Comparison of ENCODE assay signal across 28 mouse cellular contexts in the genomic region with DNA sequence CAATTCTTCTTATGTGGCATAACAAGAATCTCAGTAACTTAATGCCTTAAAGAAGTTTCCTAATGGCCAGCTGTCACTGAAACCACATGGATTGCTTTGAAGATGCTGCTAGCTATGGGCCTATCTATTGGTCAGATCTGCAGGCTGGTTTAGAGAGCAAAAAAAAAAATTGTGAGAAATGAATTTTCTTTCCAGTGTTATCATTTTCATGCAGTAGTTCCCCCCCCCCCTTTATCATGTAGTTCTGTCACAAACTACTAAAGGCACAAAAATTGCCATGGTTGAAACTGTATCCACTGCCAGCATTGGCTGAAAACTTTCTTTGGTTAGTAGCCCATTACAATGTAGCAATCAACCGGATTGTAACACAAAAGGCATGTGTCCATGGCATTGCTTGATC.
"Had no signal": no experiment of that assay in that cellular context is flagged by ENCODE, and none has a peak within 500 bp of the region (broad histone marks: within the 10 kb centered on the region; RNA-seq: fewer than 3 reads in every experiment).

No protein-coding gene starts in this region.

- H3K4me3 ChIP-seq: limb, embryonic 10.5 days; limb, embryonic 12.5 days; limb, embryonic 13.5 days; limb, embryonic 15.5 days; liver, embryonic 12.5 days; liver, embryonic 13.5 days; liver, embryonic 15.5 days; lung, embryonic 15.5 days; megakaryocyte, embryonic 14.5 days; midbrain, embryonic 10.5 days; midbrain, embryonic 12.5 days; midbrain, embryonic 13.5 days; midbrain, embryonic 15.5 days; myocyte; neural tube, embryonic 12.5 days had no signal

- H3K9me3 ChIP-seq: limb, embryonic 10.5 days; limb, embryonic 12.5 days; limb, embryonic 13.5 days; limb, embryonic 15.5 days; liver, embryonic 12.5 days; liver, embryonic 13.5 days; liver, embryonic 15.5 days; lung, embryonic 15.5 days; megakaryocyte, embryonic 14.5 days; midbrain, embryonic 10.5 days; midbrain, embryonic 12.5 days; midbrain, embryonic 13.5 days; midbrain, embryonic 15.5 days; neural tube, embryonic 12.5 days had no signal

- H3K9ac ChIP-seq: limb, embryonic 12.5 days; limb, embryonic 13.5 days; limb, embryonic 15.5 days; liver, embryonic 12.5 days; liver, embryonic 13.5 days; liver, embryonic 14.5 days; liver, embryonic 15.5 days; liver, postnatal 0 days; lung, embryonic 14.5 days; lung, embryonic 15.5 days; midbrain, embryonic 12.5 days; midbrain, embryonic 13.5 days; midbrain, embryonic 15.5 days; neural tube, embryonic 12.5 days had no signal

- DNase-seq: left cerebral cortex, postnatal 4 days; liver; liver, embryonic 13.5 days; liver, postnatal 0 days; lung, adult 18-20 months; lung, adult 2 months; lung, embryonic 14.5 days; lung, postnatal 10 days; lung, postnatal 14 days; lung, postnatal 36 days; lung, postnatal 4 days; midbrain, embryonic 14.5 days had no signal

- H3K4me1 ChIP-seq: limb, embryonic 10.5 days; limb, embryonic 12.5 days; limb, embryonic 13.5 days; limb, embryonic 15.5 days; liver, embryonic 12.5 days; liver, embryonic 13.5 days; liver, embryonic 15.5 days; lung, embryonic 15.5 days; megakaryocyte, embryonic 14.5 days; midbrain, embryonic 10.5 days; midbrain, embryonic 12.5 days; midbrain, embryonic 13.5 days; midbrain, embryonic 15.5 days; neural tube, embryonic 12.5 days had no signal

- H3K36me3 ChIP-seq: limb, embryonic 10.5 days; limb, embryonic 12.5 days; limb, embryonic 13.5 days; limb, embryonic 15.5 days; liver, embryonic 12.5 days; liver, embryonic 13.5 days; liver, embryonic 15.5 days; lung, embryonic 15.5 days; midbrain, embryonic 10.5 days; midbrain, embryonic 12.5 days; midbrain, embryonic 13.5 days; midbrain, embryonic 15.5 days; neural tube, embryonic 12.5 days had no signal

- H3K27ac ChIP-seq: limb, embryonic 10.5 days; limb, embryonic 12.5 days; limb, embryonic 13.5 days; limb, embryonic 15.5 days; liver, embryonic 12.5 days; liver, embryonic 13.5 days; liver, embryonic 14.5 days; liver, embryonic 15.5 days; lung, embryonic 15.5 days; macrophage; midbrain, embryonic 10.5 days; midbrain, embryonic 12.5 days; midbrain, embryonic 13.5 days; midbrain, embryonic 15.5 days; neural tube, embryonic 12.5 days had no signal

- H3K27me3 ChIP-seq: limb, embryonic 12.5 days; limb, embryonic 13.5 days; limb, embryonic 15.5 days; liver, embryonic 12.5 days; liver, embryonic 13.5 days; liver, embryonic 15.5 days; lung, embryonic 15.5 days; megakaryocyte, embryonic 14.5 days; midbrain, embryonic 12.5 days; midbrain, embryonic 13.5 days; midbrain, embryonic 15.5 days; neural tube, embryonic 12.5 days had no signal
